Mouse (Mus musculus) CH12.LX (cell line): ENCODE measurements at regions not wholly inside any gene's neighbourhood (a gene's known extent, or its start where the extent isn't known, plus 50 kb on each side); places are given as distances from the start of the nearest gene placed in this dataset.

ENCODE experiments used
- DNase-seq: peaks from one replicate; pipeline ENCODE4 v3.0.0-alpha.2; 2013; ENCODE audit errors: extremely low read depth
- H3K27ac ChIP-seq: 2 replicates; pipeline ENCODE4 v1.5.1; 2012; ENCODE audit warnings: low read depth, mild to moderate bottlenecking, control low read depth, moderate library complexity; ENCODE audit not compliant: insufficient read depth
- H3K27me3 ChIP-seq: replicated peaks from 2 replicates; pipeline ENCODE3; 2012; ENCODE audit warnings: inconsistent platforms
- H3K36me3 ChIP-seq, 2 experiments: replicated peaks in 1 of 2; 2 replicates each; pipeline versions ENCODE3 to v1.6.1; 2012; ENCODE audit warnings: inconsistent platforms in 1 of 2, low read length in 1 of 2, mild to moderate bottlenecking in 1 of 2, mixed read lengths in 1 of 2, moderate library complexity in 1 of 2; ENCODE audit not compliant: control insufficient read depth in 1 of 2, insufficient read depth in 1 of 2
- H3K4me1 ChIP-seq, 2 experiments: 2 replicates each; pipeline ENCODE4 v1.6.1; 2012; ENCODE audit warnings: inconsistent platforms in 1 of 2, moderate library complexity in 1 of 2; ENCODE audit not compliant: insufficient read depth in 2 of 2, control insufficient read depth in 1 of 2
- H3K4me2 ChIP-seq: 2 replicates; pipeline ENCODE4 v1.6.1; 2012; ENCODE audit warnings: low read depth, mild to moderate bottlenecking, control low read depth; ENCODE audit not compliant: poor library complexity, insufficient read depth, severe bottlenecking
- H3K4me3 ChIP-seq, 3 experiments: fragments of 150-350 bp in 1 of 3; sonication (generic) in 1 of 3; replicated peaks in 1 of 3; 2 replicates each; pipeline versions ENCODE3 to v1.5.1; 2011 to 2012; ENCODE audit warnings: low read depth in 2 of 3, low read length in 2 of 3, mild to moderate bottlenecking in 2 of 3, moderate library complexity in 2 of 3, control low read depth in 1 of 3, improper control_type of control experiment in 1 of 3, inconsistent platforms in 1 of 3, mixed read lengths in 1 of 3; ENCODE audit not compliant: poor library complexity in 1 of 3
- H3K79me2 ChIP-seq: replicated peaks from 2 replicates; pipeline ENCODE4 v1.6.1; 2012; ENCODE audit warnings: mild to moderate bottlenecking, moderate library complexity; ENCODE audit not compliant: control insufficient read depth, poor library complexity, insufficient read depth, severe bottlenecking; ENCODE audit errors: extremely low read depth
- H3K9ac ChIP-seq: 2 replicates; pipeline ENCODE4 v1.6.1; 2012; ENCODE audit warnings: low read depth, mild to moderate bottlenecking, control low read depth, moderate library complexity; ENCODE audit not compliant: insufficient read depth
- H3K9me3 ChIP-seq: replicated peaks from 2 replicates; pipeline ENCODE3; 2012; ENCODE audit warnings: low read length, inconsistent platforms, mixed read lengths
- BHLHE40 ChIP-seq: IDR thresholded peaks from 2 replicates; pipeline ENCODE4 v1.6.1; 2011; ENCODE audit warnings: mild to moderate bottlenecking, low read depth, low read length, improper control_type of control experiment
- CHD1 ChIP-seq: IDR thresholded peaks from 2 replicates; pipeline ENCODE4 v1.6.1; 2012; ENCODE audit warnings: low read depth, low read length, improper control_type of control experiment, inconsistent platforms
- CHD2 ChIP-seq: IDR thresholded peaks from 2 replicates; pipeline ENCODE4 v1.6.1; 2011; ENCODE audit warnings: low read length, improper control_type of control experiment
- CTCF ChIP-seq, 2 experiments: IDR thresholded peaks in 1 of 2; conservative IDR thresholded peaks in 1 of 2; 2 replicates each; pipeline ENCODE4 v1.5.1; 2011 to 2012; ENCODE audit warnings: low read depth in 2 of 2, low read length in 2 of 2, improper control_type of control experiment in 1 of 2, inconsistent platforms in 1 of 2, mild to moderate bottlenecking in 1 of 2, moderate library complexity in 1 of 2
- E2F4 ChIP-seq: IDR thresholded peaks from 2 replicates; pipeline ENCODE4 v1.6.1; 2011; ENCODE audit warnings: low read depth, low read length, improper control_type of control experiment; ENCODE audit not compliant: insufficient replicate concordance
- ELF1 ChIP-seq: IDR thresholded peaks from 2 replicates; pipeline ENCODE4 v1.6.1; 2014; ENCODE audit warnings: low read depth, mild to moderate bottlenecking, inconsistent platforms, low read length, improper control_type of control experiment
- EP300 ChIP-seq: IDR thresholded peaks from 2 replicates; pipeline ENCODE4 v1.6.1; 2011; ENCODE audit warnings: low read length, improper control_type of control experiment
- ETS1 ChIP-seq: conservative IDR thresholded peaks from 2 replicates; pipeline ENCODE4 v1.6.1; 2012; ENCODE audit warnings: low read depth, mild to moderate bottlenecking, inconsistent platforms, low read length, improper control_type of control experiment, moderate library complexity
- GABPA ChIP-seq: IDR thresholded peaks from 2 replicates; pipeline ENCODE4 v1.6.1; 2012; ENCODE audit warnings: low read depth, low read length, improper control_type of control experiment, inconsistent platforms; ENCODE audit not compliant: insufficient replicate concordance
- HCFC1 ChIP-seq: IDR thresholded peaks from 2 replicates; pipeline ENCODE4 v1.6.1; 2012; ENCODE audit warnings: low read depth, mild to moderate bottlenecking, inconsistent platforms, low read length, improper control_type of control experiment
- IRF4 ChIP-seq: IDR thresholded peaks from 2 replicates; pipeline ENCODE4 v1.6.1; 2014; ENCODE audit warnings: low read depth, mild to moderate bottlenecking, inconsistent platforms, low read length, improper control_type of control experiment
- JUND ChIP-seq: conservative IDR thresholded peaks from 2 replicates; pipeline ENCODE4 v1.6.1; 2011; ENCODE audit warnings: low read depth, low read length, improper control_type of control experiment
- MAFK ChIP-seq: IDR thresholded peaks from 2 replicates; pipeline ENCODE4 v1.6.1; 2011; ENCODE audit warnings: low read length, improper control_type of control experiment; ENCODE audit not compliant: insufficient replicate concordance
- MAX ChIP-seq: IDR thresholded peaks from 2 replicates; pipeline ENCODE4 v1.6.1; 2011; ENCODE audit warnings: low read length, improper control_type of control experiment
- MAZ ChIP-seq: IDR thresholded peaks from 2 replicates; pipeline ENCODE4 v1.6.1; 2012; ENCODE audit warnings: low read depth, mild to moderate bottlenecking, inconsistent platforms, low read length, improper control_type of control experiment, moderate library complexity
- MXI1 ChIP-seq: IDR thresholded peaks from 2 replicates; pipeline ENCODE4 v1.6.1; 2011; ENCODE audit warnings: mild to moderate bottlenecking, low read depth, low read length, improper control_type of control experiment
- MYC ChIP-seq: IDR thresholded peaks from 2 replicates; pipeline ENCODE4 v1.6.1; 2011; ENCODE audit warnings: low read depth, mild to moderate bottlenecking, improper control_type of control experiment, low read length
- NELFE ChIP-seq: IDR thresholded peaks from 2 replicates; pipeline ENCODE4 v1.6.1; 2011; ENCODE audit warnings: low read depth, low read length, improper control_type of control experiment
- NRF1 ChIP-seq: IDR thresholded peaks from 2 replicates; pipeline ENCODE4 v1.6.1; 2014; ENCODE audit warnings: low read depth, mild to moderate bottlenecking, inconsistent platforms, low read length, improper control_type of control experiment, moderate library complexity
- RAD21 ChIP-seq: IDR thresholded peaks from 2 replicates; pipeline ENCODE4 v1.6.1; 2011; ENCODE audit warnings: low read depth, mild to moderate bottlenecking, low read length, improper control_type of control experiment, moderate library complexity
- RCOR1 ChIP-seq: conservative IDR thresholded peaks from 2 replicates; pipeline ENCODE4 v1.6.1; 2012; ENCODE audit warnings: low read depth, mild to moderate bottlenecking, inconsistent platforms, low read length, improper control_type of control experiment
- SIN3A ChIP-seq: IDR thresholded peaks from 2 replicates; pipeline ENCODE4 v1.6.1; 2012; ENCODE audit warnings: low read length, improper control_type of control experiment, inconsistent platforms
- SMC3 ChIP-seq: IDR thresholded peaks from 2 replicates; pipeline ENCODE4 v1.6.1; 2011; ENCODE audit warnings: low read depth, low read length, improper control_type of control experiment
- TBP ChIP-seq: conservative IDR thresholded peaks from 2 replicates; pipeline ENCODE4 v1.6.1; 2011; ENCODE audit warnings: low read depth, low read length, improper control_type of control experiment
- TCF12 ChIP-seq: IDR thresholded peaks from 2 replicates; pipeline ENCODE4 v1.6.1; 2014; ENCODE audit warnings: low read depth, mild to moderate bottlenecking, inconsistent platforms, low read length, improper control_type of control experiment
- UBTF ChIP-seq: IDR thresholded peaks from 2 replicates; pipeline ENCODE4 v1.6.1; 2012; ENCODE audit warnings: low read depth, mild to moderate bottlenecking, inconsistent platforms, low read length, improper control_type of control experiment, moderate library complexity
- USF1 ChIP-seq: IDR thresholded peaks from 2 replicates; pipeline ENCODE4 v1.6.1; 2014; ENCODE audit warnings: low read depth, mild to moderate bottlenecking, inconsistent platforms, low read length, improper control_type of control experiment
- USF2 ChIP-seq: conservative IDR thresholded peaks from 2 replicates; pipeline ENCODE4 v1.6.1; 2011; ENCODE audit warnings: low read depth, low read length, improper control_type of control experiment
- ZC3H11A ChIP-seq: IDR thresholded peaks from 2 replicates; pipeline ENCODE4 v1.6.1; 2012; ENCODE audit warnings: low read depth, mild to moderate bottlenecking, inconsistent platforms, low read length, improper control_type of control experiment
- ZMIZ1 ChIP-seq: IDR thresholded peaks from 2 replicates; pipeline ENCODE4 v1.6.1; 2012; ENCODE audit warnings: low read depth, mild to moderate bottlenecking, inconsistent platforms, low read length, improper control_type of control experiment
- ZNF384 ChIP-seq: IDR thresholded peaks from 2 replicates; pipeline ENCODE4 v1.6.1; 2012; ENCODE audit warnings: low read depth, low read length, improper control_type of control experiment, inconsistent platforms
- dilution Hi-C: fragments of 300-500 bp; cut with MboI; formaldehyde crosslinking; loops from 2 replicates; pipeline ENCODE4 v1.14.3; 2020; ENCODE audit warnings: low sequenced_read_pairs; ENCODE audit not compliant: extremely low pct_unique_long_range_greater_than_20kb, extremely low pct_ligation_motif_present
- in situ Hi-C: fragments of 300-500 bp; cut with MboI; formaldehyde crosslinking; loops from 3 replicates; pipeline ENCODE4 v1.14.3; 2019; ENCODE audit warnings: low sequenced_read_pairs, low pct_ligation_motif_present, low pct_unique_long_range_greater_than_20kb, mixed read lengths

- no peaks in the 10 kb centered on the region for H3K79me2 ChIP-seq
- dilution Hi-C loops = no loop called here
- no peaks in the 10 kb centered on the region for H3K27me3 ChIP-seq
- no peak for DNase-seq
- no peaks in the 10 kb centered on the region for H3K4me1 ChIP-seq
- in situ Hi-C loops = no loop called here
- no peak overlapping the region for H3K27ac ChIP-seq
- H3K4me3 ChIP-seq = no peak overlapping the region
- H3K4me2 ChIP-seq = no peak overlapping the region
- H3K9ac ChIP-seq = no peak overlapping the region
- no peak for TF ChIP-seq EP300
- TF ChIP-seq CHD2 = no peak
- TF ChIP-seq NRF1 = no peak
- no peak for TF ChIP-seq UBTF
- TF ChIP-seq SIN3A = no peak
- TF ChIP-seq MAZ = no peak
- TF ChIP-seq IRF4 = no peak
- TF ChIP-seq NELFE = no peak
- no peak for TF ChIP-seq MAFK
- TF ChIP-seq USF1 = no peak
- TF ChIP-seq ZNF384 = no peak
- TF ChIP-seq RCOR1 = no peak
- TF ChIP-seq MYC = no peak
- no peak for TF ChIP-seq ETS1
- no peak for TF ChIP-seq MAX
- TF ChIP-seq ZMIZ1 = no peak
- no peak for TF ChIP-seq USF2
- TF ChIP-seq E2F4 = no peak
- no peak for TF ChIP-seq JUND
- no peak for TF ChIP-seq TBP
- TF ChIP-seq, all 38 proteins: peak for 0
- Histone ChIP-seq H3K36me3 (no peaks in the 10 kb centered on the region), H3K9me3 (peaks cover 1% of the 10 kb centered on the region)
These were observed 430.5 kb upstream of the Klf12 start for GRCm38 (mm10) chr14:100714952-100715351.

GRCm38 (mm10) chr14:100713999-100714471, 429.6 kb upstream of the Klf12 start:
- H3K27me3 ChIP-seq = no peaks in the 10 kb centered on the region
- TF ChIP-seq RCOR1 = no peak
- TF ChIP-seq ZMIZ1 = no peak
- TF ChIP-seq TCF12 = no peak
- no peak for TF ChIP-seq BHLHE40
- TF ChIP-seq MAZ = no peak
- no peak for TF ChIP-seq CHD1
- TF ChIP-seq MXI1 = no peak
- no peak for TF ChIP-seq GABPA
- no peak for TF ChIP-seq EP300
- no peak for TF ChIP-seq ELF1
- TF ChIP-seq ETS1 = no peak
- no peak for TF ChIP-seq TBP
- TF ChIP-seq SMC3 = no peak
- no peak for TF ChIP-seq CTCF (conservative IDR thresholded peaks at IDR 0.05 in 1 of 2, IDR thresholded peaks at IDR 0.05 in 1 of 2; ENCODE audit: low read depth in 2 of 2, low read length in 2 of 2)
- TF ChIP-seq ZC3H11A = no peak
- no peak for TF ChIP-seq RAD21
- no peak for TF ChIP-seq NRF1
- no peak for TF ChIP-seq HCFC1
- dilution Hi-C loops = no loop called here

More at GRCm38 (mm10) chr14:100713999-100714471, 429.6 kb upstream of the Klf12 start:
- Histone ChIP-seq H3K9ac (no peak overlapping the region), H3K79me2 (no peaks in the 10 kb centered on the region), H3K36me3 (no peaks in the 10 kb centered on the region), H3K9me3 (peaks cover 1% of the 10 kb centered on the region), H3K4me1 (no peaks in the 10 kb centered on the region), H3K4me2 (no peak overlapping the region), H3K27ac (no peak overlapping the region), H3K4me3 (no peak overlapping the region)
- no peak for DNase-seq
- in situ Hi-C loops = no loop called here
